Mouse (Mus musculus): Measurements from ENCODE around the gene Auts2.

GRCm38 (mm10) chr5:131679523-131679922, 863.6 kb downstream of the Auts2 start:
- no peak for TF ChIP-seq POLR2A (IDR thresholded peaks at IDR 0.05; ENCODE audit: borderline replicate concordance, low read depth, low read length)
- no peak for TF ChIP-seq CTCF (IDR thresholded peaks at IDR 0.05; ENCODE audit: low read depth, low read length)

All from bone marrow macrophage, adult 2 months (primary cell).